Mouse (Mus musculus) C2C12 (cell line): ENCODE measurements at regions not wholly inside any gene's neighbourhood (a gene's known extent, or its start where the extent isn't known, plus 50 kb on each side); places are given as distances from the start of the nearest gene placed in this dataset.

Source experiments
- H3K27me3 ChIP-seq: one replicate; pipeline ENCODE4 v1.6.1; 2011; ENCODE audit not compliant: control insufficient read depth, insufficient read depth, insufficient read length
- H3K36me3 ChIP-seq: one replicate; pipeline ENCODE4 v1.6.1; 2011; ENCODE audit not compliant: control insufficient read depth, insufficient read depth
- H3K4me3 ChIP-seq: one replicate; pipeline ENCODE4 v1.5.1; 2011; ENCODE audit warnings: mild to moderate bottlenecking, control low read depth; ENCODE audit not compliant: poor library complexity, insufficient read depth, severe bottlenecking
- H3K79me2 ChIP-seq: one replicate; pipeline ENCODE4 v1.6.1; 2011; ENCODE audit not compliant: control insufficient read depth, insufficient read depth
- H3K79me3 ChIP-seq: one replicate; pipeline ENCODE4 v1.6.1; 2011; ENCODE audit warnings: low read depth, control low read depth
- H3ac ChIP-seq: one replicate; pipeline ENCODE3; 2011; ENCODE audit warnings: low read depth; ENCODE audit not compliant: control insufficient read depth, insufficient read length
- CEBPB ChIP-seq: IDR thresholded peaks from one replicate; pipeline ENCODE4 v1.6.1; 2011; ENCODE audit warnings: low read depth, mild to moderate bottlenecking, control low read depth, moderate library complexity
- CTCF ChIP-seq: IDR thresholded peaks from one replicate; pipeline ENCODE4 v1.5.1; 2011; ENCODE audit not compliant: control insufficient read depth, insufficient read depth, insufficient read length
- FOSL1 ChIP-seq: IDR thresholded peaks from one replicate; pipeline ENCODE4 v1.8.0; 2011; ENCODE audit warnings: mild to moderate bottlenecking, low read length; ENCODE audit not compliant: poor library complexity, insufficient read depth, severe bottlenecking
- MAX ChIP-seq: IDR thresholded peaks from one replicate; pipeline ENCODE4 v1.6.1; 2011; ENCODE audit warnings: mild to moderate bottlenecking, control low read depth
- MYOD1 ChIP-seq: IDR thresholded peaks from one replicate; pipeline ENCODE4 v1.6.1; 2011; ENCODE audit warnings: low read depth; ENCODE audit not compliant: control insufficient read depth, insufficient read length
- MYOG ChIP-seq: IDR thresholded peaks from one replicate; pipeline ENCODE4 v1.6.1; 2011; ENCODE audit not compliant: control insufficient read depth, insufficient read length; ENCODE audit errors: extremely low read depth
- USF1 ChIP-seq: IDR thresholded peaks from one replicate; pipeline ENCODE4 v1.6.1; 2011; ENCODE audit warnings: low read depth, mild to moderate bottlenecking, control low read depth, moderate library complexity

- Histone ChIP-seq H3K36me3 (no peaks in the 10 kb centered on the region), H3K27me3 (no peaks in the 10 kb centered on the region), H3ac (no peak overlapping the region), H3K79me3 (no peaks in the 10 kb centered on the region), H3K4me3 (no peak overlapping the region), H3K79me2 (no peaks in the 10 kb centered on the region)
- no peak for TF ChIP-seq USF1
- no peak for TF ChIP-seq MYOG
- no peak for TF ChIP-seq FOSL1
- TF ChIP-seq MYOD1 = no peak
- no peak for TF ChIP-seq CTCF
- no peak for TF ChIP-seq CEBPB
- TF ChIP-seq MAX = no peak
These were observed 73.8 kb upstream of the Marcks start for GRCm38 (mm10) chr10:37212350-37213035.

GRCm38 (mm10) chr10:37211305-37211704 is 72.6 kb upstream of the Marcks start:
- Histone ChIP-seq H3K27me3 (no peaks in the 10 kb centered on the region), H3K4me3 (no peak overlapping the region), H3K79me3 (no peaks in the 10 kb centered on the region), H3K79me2 (no peaks in the 10 kb centered on the region), H3ac (no peak overlapping the region), H3K36me3 (no peaks in the 10 kb centered on the region)
- TF ChIP-seq MYOG (no peak), MAX (no peak), MYOD1 (no peak), CEBPB (no peak), FOSL1 (no peak), USF1 (no peak), CTCF (no peak)

GRCm38 (mm10) chr10:37210223-37210622 is 71.5 kb upstream of the Marcks start:
- Histone ChIP-seq H3K79me3 (no peaks in the 10 kb centered on the region), H3ac (no peak overlapping the region), H3K4me3 (no peak overlapping the region), H3K27me3 (no peaks in the 10 kb centered on the region), H3K79me2 (no peaks in the 10 kb centered on the region), H3K36me3 (no peaks in the 10 kb centered on the region)
- TF ChIP-seq CTCF (no peak), FOSL1 (no peak), CEBPB (no peak), MAX (no peak), USF1 (no peak), MYOD1 (no peak), MYOG (no peak)

- H3K4me3 ChIP-seq = no peak overlapping the region
- H3K79me3 ChIP-seq = no peaks in the 10 kb centered on the region
- H3ac ChIP-seq = no peak overlapping the region
- H3K79me2 ChIP-seq = no peaks in the 10 kb centered on the region
- H3K27me3 ChIP-seq = no peaks in the 10 kb centered on the region
- no peak for TF ChIP-seq MYOD1
- no peak for TF ChIP-seq USF1
- TF ChIP-seq FOSL1 = no peak
- no peak for TF ChIP-seq CEBPB
- TF ChIP-seq CTCF = no peak
- TF ChIP-seq MAX = no peak
- TF ChIP-seq MYOG = no peak
- H3K36me3 ChIP-seq = no peaks in the 10 kb centered on the region
These were observed 68.3 kb upstream of the Marcks start for GRCm38 (mm10) chr10:37206986-37207385.

GRCm38 (mm10) chr10:37206546-37206945 is 67.8 kb upstream of the Marcks start:
- Histone ChIP-seq H3ac (no peak overlapping the region), H3K27me3 (no peaks in the 10 kb centered on the region), H3K79me2 (no peaks in the 10 kb centered on the region), H3K79me3 (no peaks in the 10 kb centered on the region), H3K4me3 (no peak overlapping the region), H3K36me3 (no peaks in the 10 kb centered on the region)
- TF ChIP-seq CEBPB = no peak
- TF ChIP-seq MYOG = no peak
- no peak for TF ChIP-seq CTCF
- TF ChIP-seq MAX = no peak
- TF ChIP-seq USF1 = no peak
- no peak for TF ChIP-seq FOSL1
- TF ChIP-seq MYOD1 = no peak

- Histone ChIP-seq H3K79me2 (no peaks in the 10 kb centered on the region), H3K36me3 (no peaks in the 10 kb centered on the region), H3K27me3 (no peaks in the 10 kb centered on the region), H3ac (no peak overlapping the region), H3K4me3 (no peak overlapping the region), H3K79me3 (no peaks in the 10 kb centered on the region)
- no peak for TF ChIP-seq CTCF
- TF ChIP-seq MYOD1 = no peak
- no peak for TF ChIP-seq USF1
- TF ChIP-seq MAX = no peak
- no peak for TF ChIP-seq CEBPB
- no peak for TF ChIP-seq MYOG
- no peak for TF ChIP-seq FOSL1
These were observed 65.0 kb upstream of the Marcks start for GRCm38 (mm10) chr10:37203709-37204108.
